Mouse (Mus musculus): ENCODE measurements around the gene Cklf.

DNA sequence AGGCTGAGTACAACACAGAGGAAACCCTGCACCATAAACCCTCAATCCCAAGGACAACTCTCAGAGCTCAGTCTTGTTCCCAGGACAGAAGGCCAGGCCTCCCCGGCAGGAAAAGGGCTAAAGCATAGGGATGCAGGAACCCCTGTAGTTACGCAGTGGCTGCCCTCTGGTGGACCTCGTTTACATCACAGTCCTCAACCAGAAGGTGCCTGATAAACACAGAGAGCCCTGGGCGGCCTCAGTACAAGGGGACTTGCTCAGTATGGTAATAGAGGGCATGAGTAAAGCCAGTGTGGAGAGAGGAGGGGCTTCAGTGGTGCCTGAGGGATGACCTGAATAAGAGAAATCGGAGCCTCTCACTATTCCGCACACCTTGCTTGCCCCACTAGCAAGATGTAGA lies 16.1 kb upstream of the Cklf start:
- no peak for TF ChIP-seq EP300 (IDR thresholded peaks at IDR 0.05; ENCODE audit: low read depth)
- peak; percentile 54 for TF ChIP-seq CTCF (IDR thresholded peaks at IDR 0.05; ENCODE audit: low read depth)

Measured in liver, embryonic 14.5 days (tissue).